Mouse (Mus musculus) CD4-positive naive resting alpha-beta T cell, adult 76 days (primary cell): ENCODE measurements around the gene Nipal4. TPM values are rescaled to one million over a fixed set of nuclear protein-coding genes. Genes with fewer than 3 reads are reported as not detected.

Experiments used
- total RNA-seq: library from RNA; stranded (reverse); gene quantifications from one replicate; pipeline ENCODE4 v1.2.4, GENCODE M21; 2023

The Nipal4 gene
- 0.15 TPM for total RNA-seq

DNA sequence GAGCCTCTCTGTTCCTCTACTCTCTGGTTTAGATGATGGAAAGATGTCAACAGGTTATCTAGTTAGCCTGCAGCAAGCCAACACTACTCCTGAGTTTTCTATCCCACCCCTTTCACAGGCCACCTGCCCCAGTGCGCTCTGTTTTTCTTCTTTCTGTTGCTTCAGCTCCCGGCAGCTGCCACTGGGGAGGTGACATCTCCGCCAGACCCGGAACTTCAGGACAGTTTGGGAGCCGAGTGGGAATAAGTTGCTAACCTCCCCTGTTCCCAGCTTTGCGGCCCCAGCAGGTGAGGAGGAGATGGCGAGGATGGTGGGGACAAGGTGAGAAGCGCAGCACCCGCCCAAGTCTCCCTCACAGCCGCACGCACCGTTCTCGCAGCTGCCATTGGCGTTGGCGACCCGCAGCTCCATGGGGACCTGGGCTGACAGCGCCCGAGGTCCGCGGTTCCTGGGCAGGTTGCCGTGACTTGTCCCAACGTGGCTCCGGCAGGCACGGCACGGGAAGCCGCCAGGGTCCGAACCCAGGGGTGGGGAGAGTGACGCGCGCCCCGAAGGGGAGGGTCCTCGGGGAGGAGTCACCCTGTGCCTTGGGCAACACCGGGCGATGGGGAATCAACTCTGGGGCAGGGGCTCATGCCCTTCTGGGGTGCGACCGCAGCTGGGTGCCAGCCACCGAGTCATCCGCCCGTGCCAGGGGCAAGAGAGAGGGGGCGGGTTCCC is at the start of gene Nipal4:
Gene Nipal4, minus strand, starts transcription at position 643 of the 720 bp plus-strand sequence.

Other genes starting within 250 kb of the Nipal4 start
- gene Lsm11, start 221.6 kb downstream of the Nipal4 start, total RNA-seq, result 6.5 TPM
- 15.5 TPM for gene Thg1l, start 211.0 kb downstream of the Nipal4 start, total RNA-seq
- not detected for gene Sox30, start 186.2 kb downstream of the Nipal4 start, total RNA-seq
- 2.1 TPM for gene Gm12166, start 114.2 kb downstream of the Nipal4 start, total RNA-seq
- 35.9 TPM for gene Adam19, start 110.5 kb downstream of the Nipal4 start, total RNA-seq
- not detected for gene Fndc9, start 69.0 kb upstream of the Nipal4 start, total RNA-seq
- gene Cyfip2, start 146.4 kb upstream of the Nipal4 start, total RNA-seq, result 173 TPM
- 707 TPM for gene Itk, start 223.0 kb upstream of the Nipal4 start, total RNA-seq
- not detected for gene Fam71b, start 230.1 kb upstream of the Nipal4 start, total RNA-seq